Mouse (Mus musculus): ENCODE measurements at regions not wholly inside any gene's neighbourhood (a gene's known extent, or its start where the extent isn't known, plus 50 kb on each side); places are given as distances from the start of the nearest gene placed in this dataset.
A peak's percentile ranks its signal among the peaks of the same experiment; 100 is the strongest.

DNA sequence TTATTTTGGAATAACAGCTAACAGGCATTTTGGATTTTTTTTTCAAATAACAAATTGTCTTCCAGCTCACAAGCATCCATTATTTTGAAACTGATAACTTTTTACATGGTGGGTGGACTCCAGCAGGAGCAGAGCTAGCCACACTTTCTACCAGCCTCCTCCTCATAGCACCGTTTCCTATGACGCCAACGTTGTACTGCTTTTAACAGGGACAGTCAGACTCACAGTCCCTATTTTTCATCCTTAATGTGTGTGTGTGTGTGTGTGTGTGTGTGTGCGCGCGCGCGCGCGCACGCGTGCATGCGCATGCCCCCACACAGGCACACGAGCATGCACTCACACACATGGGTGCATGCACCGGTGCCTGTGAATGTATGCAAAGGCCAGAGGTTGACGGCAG lies 70.5 kb upstream of the S1pr3 start:
- WGBS, result 97% methylated on average over 16 of the region's 16 CpGs
- no peak overlapping the region for H3K9ac ChIP-seq (ENCODE audit: low read length)
- no peaks in the 10 kb centered on the region for H3K4me1 ChIP-seq (ENCODE audit: control insufficient read depth, insufficient read depth, low read length)

GRCm38 (mm10) chr13:51345321-51345720 lies 63.1 kb upstream of the S1pr3 start:
- peak overlapping the region; percentile 77 for H3K27ac ChIP-seq (ENCODE audit: low read depth, low read length)
- H3K4me2 ChIP-seq, result no peak overlapping the region
- H3K9me3 ChIP-seq (ENCODE audit: control insufficient read depth, low read length), result no peaks in the 10 kb centered on the region; the same call in 1 of the 2 replicates
- H3K9ac ChIP-seq (ENCODE audit: low read length), result no peak overlapping the region
- DNase-seq (ENCODE audit: low spot score, missing footprints), result no peak
- no peak overlapping the region for H3K4me3 ChIP-seq (ENCODE audit: low read depth, low read length)
- WGBS, result 75% methylated on average over 4 of the region's 4 CpGs
- ATAC-seq (ENCODE audit: low FRiP score), result peak; percentile 65
- peaks cover 12% of the 10 kb centered on the region for H3K4me1 ChIP-seq (ENCODE audit: control insufficient read depth, insufficient read depth, low read length)
- no peaks in the 10 kb centered on the region for H3K27me3 ChIP-seq (ENCODE audit: control insufficient read depth, insufficient read depth, low read length)
- H3K36me3 ChIP-seq (ENCODE audit: control insufficient read depth, insufficient read depth, low read length), result no peaks in the 10 kb centered on the region

More for the DNA sequence above, 70.5 kb upstream of the S1pr3 start:
- H3K4me2 ChIP-seq, result no peak overlapping the region
- no peaks in the 10 kb centered on the region for H3K27me3 ChIP-seq (ENCODE audit: control insufficient read depth, insufficient read depth, low read length)
- H3K4me3 ChIP-seq (ENCODE audit: low read depth, low read length), result no peak overlapping the region
- no peak overlapping the region for H3K27ac ChIP-seq (ENCODE audit: low read depth, low read length)
- DNase-seq (ENCODE audit: low spot score, missing footprints) (no peak), ATAC-seq (ENCODE audit: low FRiP score) (no peak)
- no peaks in the 10 kb centered on the region for H3K36me3 ChIP-seq (ENCODE audit: control insufficient read depth, insufficient read depth, low read length)
- no peaks in the 10 kb centered on the region; the same call in 1 of the 2 replicates for H3K9me3 ChIP-seq (ENCODE audit: control insufficient read depth, low read length)

DNA sequence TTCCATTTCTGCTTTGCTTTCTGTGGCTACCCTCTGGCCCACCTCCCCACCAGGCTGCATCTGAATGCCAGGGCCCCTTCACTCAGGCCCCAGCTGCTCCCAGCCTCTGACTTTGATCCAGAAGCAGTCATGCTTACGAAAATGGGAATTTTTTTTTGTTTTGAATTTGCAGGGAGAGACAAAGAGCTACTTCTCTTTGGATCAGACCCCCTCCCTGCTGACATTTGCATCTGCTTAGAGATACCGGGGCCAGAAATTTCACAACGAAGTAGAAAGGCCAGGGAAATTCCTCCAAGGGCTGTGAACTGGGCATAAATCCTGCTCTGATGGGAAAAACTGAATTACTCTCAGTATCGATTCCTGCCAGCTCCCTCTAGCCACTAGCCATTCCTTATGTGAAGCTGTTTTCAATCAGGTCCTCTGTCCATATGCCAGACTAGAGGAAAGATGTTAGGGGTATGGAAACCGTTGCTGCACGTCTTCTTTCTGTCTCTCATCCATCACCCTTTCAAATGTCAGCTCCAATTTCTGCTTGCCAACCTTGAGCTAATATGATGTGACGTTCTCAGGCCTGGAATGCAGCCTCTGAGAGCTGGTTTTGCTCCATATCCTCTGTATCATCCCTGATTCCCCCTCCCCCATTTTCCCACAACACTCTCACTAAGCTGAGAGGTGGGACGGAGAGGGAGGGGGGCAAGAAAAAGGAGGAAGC lies 62.4 kb upstream of the S1pr3 start:
- Histone ChIP-seq H3K4me2 (no peak overlapping the region; the same call in 1 of the 2 replicates), H3K4me1 (ENCODE audit: control insufficient read depth, insufficient read depth, low read length) (peaks cover 12% of the 10 kb centered on the region), H3K27me3 (ENCODE audit: control insufficient read depth, insufficient read depth, low read length) (no peaks in the 10 kb centered on the region), H3K4me3 (ENCODE audit: low read depth, low read length) (no peak overlapping the region), H3K9me3 (ENCODE audit: control insufficient read depth, low read length) (no peaks in the 10 kb centered on the region; the same call in 1 of the 2 replicates), H3K27ac (ENCODE audit: low read depth, low read length) (peak overlapping the region; percentile 77), H3K36me3 (ENCODE audit: control insufficient read depth, insufficient read depth, low read length) (no peaks in the 10 kb centered on the region), H3K9ac (ENCODE audit: low read length) (peak overlapping the region; percentile 33)
- 21% methylated on average over 8 of the region's 8 CpGs for WGBS
- peak; percentile 91 for DNase-seq (ENCODE audit: low spot score, missing footprints)
- peak; percentile 85 for ATAC-seq (ENCODE audit: low FRiP score)

DNA sequence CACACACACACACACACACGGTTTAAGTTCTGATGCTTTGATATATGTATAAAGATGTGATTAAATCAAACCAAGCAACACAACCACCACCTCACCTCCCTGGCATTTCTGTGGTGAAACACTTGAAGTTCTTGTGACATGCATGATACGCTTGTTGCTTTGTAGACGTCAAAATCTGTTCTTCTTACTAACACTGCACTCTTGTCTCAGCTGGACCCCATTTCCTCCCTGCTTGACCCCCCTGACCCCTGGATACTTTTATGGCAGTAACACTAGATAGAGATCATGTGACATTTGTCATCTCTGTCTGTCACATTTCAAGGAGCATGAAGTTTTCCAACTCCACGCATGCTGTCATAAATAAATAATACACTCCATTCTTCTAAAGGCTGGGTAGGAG lies 59.7 kb upstream of the S1pr3 start:
- no peak overlapping the region for H3K4me3 ChIP-seq (ENCODE audit: low read depth, low read length)
- no peak overlapping the region for H3K27ac ChIP-seq (ENCODE audit: low read depth, low read length)
- DNase-seq (ENCODE audit: low spot score, missing footprints) (no peak), ATAC-seq (ENCODE audit: low FRiP score) (no peak)
- no peaks in the 10 kb centered on the region for H3K36me3 ChIP-seq (ENCODE audit: control insufficient read depth, insufficient read depth, low read length)
- no peak overlapping the region for H3K4me2 ChIP-seq
- no peak overlapping the region for H3K9ac ChIP-seq (ENCODE audit: low read length)
- no peaks in the 10 kb centered on the region for H3K9me3 ChIP-seq (ENCODE audit: control insufficient read depth, low read length)
- H3K4me1 ChIP-seq (ENCODE audit: control insufficient read depth, insufficient read depth, low read length), result peaks cover 12% of the 10 kb centered on the region
- 63% methylated on average over 4 of the region's 4 CpGs for WGBS
- no peaks in the 10 kb centered on the region for H3K27me3 ChIP-seq (ENCODE audit: control insufficient read depth, insufficient read depth, low read length)

GRCm38 (mm10) chr13:51349818-51350551 lies 58.5 kb upstream of the S1pr3 start:
- Histone ChIP-seq H3K4me2 (no peak overlapping the region), H3K27ac (ENCODE audit: low read depth, low read length) (no peak overlapping the region), H3K27me3 (ENCODE audit: control insufficient read depth, insufficient read depth, low read length) (no peaks in the 10 kb centered on the region), H3K9me3 (ENCODE audit: control insufficient read depth, low read length) (no peaks in the 10 kb centered on the region), H3K36me3 (ENCODE audit: control insufficient read depth, insufficient read depth, low read length) (no peaks in the 10 kb centered on the region), H3K4me1 (ENCODE audit: control insufficient read depth, insufficient read depth, low read length) (peaks cover 12% of the 10 kb centered on the region), H3K4me3 (ENCODE audit: low read depth, low read length) (no peak overlapping the region), H3K9ac (ENCODE audit: low read length) (no peak overlapping the region)
- ATAC-seq (ENCODE audit: low FRiP score), result no peak
- 89% methylated on average over 11 of the region's 11 CpGs for WGBS
- no peak for DNase-seq (ENCODE audit: low spot score, missing footprints)

DNA sequence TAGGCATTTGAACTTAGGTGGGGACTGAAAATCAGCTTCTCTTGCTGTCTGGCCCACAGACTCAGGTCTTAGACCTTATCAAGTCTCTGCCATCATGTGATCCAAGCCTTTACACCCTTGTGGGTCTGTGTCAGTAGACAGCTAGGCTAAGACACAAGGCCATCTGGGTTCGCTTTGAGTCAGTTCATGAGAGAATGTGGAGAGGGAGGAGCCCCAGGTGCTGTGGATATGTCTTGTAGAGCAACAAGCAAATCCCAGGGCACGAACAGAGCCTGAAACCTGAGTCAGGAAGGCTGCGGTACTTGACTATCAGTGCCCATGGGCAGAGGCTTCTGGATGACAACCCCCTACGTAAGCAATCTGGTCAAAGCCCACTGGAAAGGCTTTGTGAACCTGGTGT lies 55.6 kb upstream of the S1pr3 start:
- no peaks in the 10 kb centered on the region for H3K9me3 ChIP-seq (ENCODE audit: control insufficient read depth, low read length)
- H3K9ac ChIP-seq (ENCODE audit: low read length), result no peak overlapping the region
- H3K27me3 ChIP-seq (ENCODE audit: control insufficient read depth, insufficient read depth, low read length), result no peaks in the 10 kb centered on the region
- no peaks in the 10 kb centered on the region for H3K36me3 ChIP-seq (ENCODE audit: control insufficient read depth, insufficient read depth, low read length)
- WGBS, result 81% methylated on average over 4 of the region's 4 CpGs
- no peaks in the 10 kb centered on the region for H3K4me1 ChIP-seq (ENCODE audit: control insufficient read depth, insufficient read depth, low read length)
- H3K27ac ChIP-seq (ENCODE audit: low read depth, low read length), result no peak overlapping the region
- ATAC-seq (ENCODE audit: low FRiP score), result no peak
- no peak overlapping the region for H3K4me2 ChIP-seq
- DNase-seq (ENCODE audit: low spot score, missing footprints), result no peak
- H3K4me3 ChIP-seq (ENCODE audit: low read depth, low read length), result no peak overlapping the region

GRCm38 (mm10) chr13:51355507-51355906 lies 52.9 kb upstream of the S1pr3 start:
- Histone ChIP-seq H3K9me3 (ENCODE audit: control insufficient read depth, low read length) (no peaks in the 10 kb centered on the region), H3K4me1 (ENCODE audit: control insufficient read depth, insufficient read depth, low read length) (no peaks in the 10 kb centered on the region), H3K9ac (ENCODE audit: low read length) (no peak overlapping the region), H3K4me3 (ENCODE audit: low read depth, low read length) (no peak overlapping the region), H3K4me2 (no peak overlapping the region), H3K36me3 (ENCODE audit: control insufficient read depth, insufficient read depth, low read length) (no peaks in the 10 kb centered on the region), H3K27me3 (ENCODE audit: control insufficient read depth, insufficient read depth, low read length) (no peaks in the 10 kb centered on the region), H3K27ac (ENCODE audit: low read depth, low read length) (no peak overlapping the region)
- 75% methylated on average over 2 of the region's 2 CpGs for WGBS
- DNase-seq (ENCODE audit: low spot score, missing footprints) (no peak), ATAC-seq (ENCODE audit: low FRiP score) (no peak)
